Mouse (Mus musculus): Measurements from ENCODE around the gene Armh1.

GRCm38 (mm10) chr4:117261222-117261621 lies 9.3 kb upstream of the Armh1 start:
- TF ChIP-seq POLR2A (IDR thresholded peaks at IDR 0.05; ENCODE audit: extremely low read depth, insufficient read depth, low read length) (no peak), CTCF (IDR thresholded peaks at IDR 0.05; ENCODE audit: low read depth, low read length) (no peak)
